Mouse (Mus musculus): ENCODE data around the gene R3hcc1l. TPM values are rescaled to one million over a fixed set of nuclear protein-coding genes. Genes with fewer than 3 reads are reported as not detected.

The R3hcc1l gene
- polyA plus RNA-seq, 1 experiment from 2014 or later: 13.0 TPM

- Histone ChIP-seq H3K27me3 (no peaks in the 10 kb centered on the region), H3K27ac (replicated peaks) (no peak overlapping the region), H3K4me2 (no peak overlapping the region), H3K4me1 (replicated peaks) (no peaks in the 10 kb centered on the region), H3K36me3 (no peaks in the 10 kb centered on the region), H3K9me3 (no peaks in the 10 kb centered on the region), H3K4me3 (no peak overlapping the region), H3K9ac (no peak overlapping the region)
- no peak for ATAC-seq (ENCODE audit: low FRiP score, low read depth)
- WGBS: 97% methylated on average over 3 of the region's 3 CpGs
Measured at GRCm38 (mm10) chr19:42562981-42563380, 44.4 kb downstream of the R3hcc1l start.

- no peak for ATAC-seq (ENCODE audit: low FRiP score, low read depth)
- Histone ChIP-seq H3K4me2 (no peak overlapping the region), H3K4me3 (no peak overlapping the region), H3K9ac (no peak overlapping the region), H3K27me3 (no peaks in the 10 kb centered on the region), H3K27ac (replicated peaks) (no peak overlapping the region), H3K4me1 (replicated peaks) (no peaks in the 10 kb centered on the region), H3K36me3 (no peaks in the 10 kb centered on the region), H3K9me3 (no peaks in the 10 kb centered on the region)
- WGBS: 87% methylated on average over 3 of the region's 3 CpGs
Measured at GRCm38 (mm10) chr19:42563726-42564270, 45.2 kb downstream of the R3hcc1l start.

DNA sequence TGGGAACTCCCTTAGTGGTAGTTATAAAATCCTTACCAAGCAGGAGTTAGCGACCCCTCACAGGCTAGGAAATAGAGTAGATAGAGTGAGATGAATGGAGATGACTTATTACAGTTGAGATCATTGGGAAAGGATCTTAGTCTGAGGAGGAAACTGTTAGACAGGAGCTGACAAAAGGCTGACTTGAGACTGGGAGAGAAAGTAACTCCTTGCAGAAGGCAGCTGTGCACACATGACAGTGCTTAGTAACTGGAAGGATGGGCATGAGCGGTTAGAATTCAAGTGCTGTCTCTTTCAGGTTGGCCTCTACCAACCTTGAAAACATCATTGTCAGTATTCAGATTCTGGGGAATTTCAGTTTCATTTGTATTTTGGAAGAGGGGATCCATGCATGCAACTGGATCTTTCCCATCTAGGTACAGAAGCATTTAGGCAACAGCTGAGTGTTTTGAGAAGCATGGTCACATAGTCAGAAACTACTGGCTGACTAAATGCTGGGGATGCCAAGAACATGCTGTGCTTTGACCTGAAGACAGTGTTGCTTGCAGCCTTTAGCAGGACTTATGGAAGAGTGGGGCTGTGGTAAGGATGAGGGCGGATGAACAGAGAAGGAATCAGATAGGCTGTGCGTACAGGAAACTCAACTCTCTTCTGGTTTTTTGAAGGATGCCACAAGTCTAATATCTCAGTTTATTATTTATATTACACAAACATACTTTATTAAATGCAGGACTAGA, 47.9 kb downstream of the R3hcc1l start:
- no peaks in the 10 kb centered on the region for H3K27me3 ChIP-seq
- 96% methylated on average over 4 of the region's 4 CpGs for WGBS
- H3K36me3 ChIP-seq: no peaks in the 10 kb centered on the region
- ATAC-seq (ENCODE audit: low FRiP score, low read depth): no peak
- no peak overlapping the region for H3K4me3 ChIP-seq
- no peak overlapping the region for H3K4me2 ChIP-seq
- H3K27ac ChIP-seq (replicated peaks): no peak overlapping the region
- H3K9ac ChIP-seq: no peak overlapping the region
- H3K4me1 ChIP-seq (replicated peaks): 0 out of 2 replicates have a peak, but pooled peaks cover 5% of the 10 kb centered on the region
- H3K9me3 ChIP-seq: no peaks in the 10 kb centered on the region

DNA sequence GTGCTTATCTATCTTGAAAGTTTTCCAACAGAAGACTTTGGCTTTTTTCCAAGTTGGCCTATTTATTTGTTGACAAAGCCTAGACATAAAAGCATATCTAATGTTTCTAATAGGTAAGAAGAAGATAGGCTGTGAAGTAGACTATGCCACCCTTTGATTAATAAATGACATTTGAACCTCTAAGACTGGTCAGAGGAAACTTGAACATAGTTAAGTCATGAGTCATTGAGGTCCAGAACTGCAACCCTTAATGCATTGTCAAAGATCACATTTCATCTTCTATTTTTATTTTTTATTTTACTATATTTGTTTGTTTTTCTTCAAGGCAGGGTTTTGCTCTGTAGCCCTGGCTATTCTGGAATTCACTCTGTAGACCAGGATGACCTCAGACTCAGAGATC, 48.5 kb downstream of the R3hcc1l start:
- ATAC-seq (ENCODE audit: low FRiP score, low read depth): no peak
- no peaks in the 10 kb centered on the region for H3K27me3 ChIP-seq
- H3K9me3 ChIP-seq: no peaks in the 10 kb centered on the region
- H3K4me2 ChIP-seq: no peak overlapping the region
- H3K4me1 ChIP-seq (replicated peaks): 0 out of 2 replicates have a peak, but pooled peaks cover 5% of the 10 kb centered on the region
- no peaks in the 10 kb centered on the region for H3K36me3 ChIP-seq
- H3K9ac ChIP-seq: no peak overlapping the region
- no peak overlapping the region for H3K27ac ChIP-seq (replicated peaks)
- no peak overlapping the region for H3K4me3 ChIP-seq

DNA sequence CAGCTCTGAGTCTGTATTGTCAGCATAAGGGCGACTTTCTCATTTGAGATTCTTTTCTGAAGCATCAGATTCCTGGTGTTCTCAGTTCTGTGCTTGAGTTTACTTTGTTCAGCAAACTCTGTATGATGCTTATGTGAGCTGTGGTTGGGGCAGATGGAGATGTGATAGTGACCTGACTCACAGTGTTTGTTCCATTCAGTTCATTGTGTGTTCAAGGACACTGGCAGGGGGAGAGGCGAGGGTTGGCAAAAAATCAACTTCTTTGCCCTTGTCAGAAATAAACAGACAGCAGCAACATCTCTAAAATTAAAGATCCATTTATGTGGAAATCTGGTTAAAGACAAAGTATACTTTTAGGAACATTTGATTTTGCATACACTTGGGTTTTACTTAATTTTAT, 50.5 kb downstream of the R3hcc1l start:
- no peak overlapping the region for H3K9ac ChIP-seq
- H3K4me3 ChIP-seq: no peak overlapping the region
- no peaks in the 10 kb centered on the region for H3K9me3 ChIP-seq
- ATAC-seq (ENCODE audit: low FRiP score, low read depth): no peak
- no peak overlapping the region for H3K4me2 ChIP-seq
- H3K27me3 ChIP-seq: no peaks in the 10 kb centered on the region
- H3K4me1 ChIP-seq (replicated peaks): 0 out of 2 replicates have a peak, but pooled peaks cover 5% of the 10 kb centered on the region
- H3K36me3 ChIP-seq: no peaks in the 10 kb centered on the region
- no peak overlapping the region for H3K27ac ChIP-seq (replicated peaks)
- 78% methylated on average over 2 of the region's 2 CpGs for WGBS

GRCm38 (mm10) chr19:42571291-42571690, 52.7 kb downstream of the R3hcc1l start:
- H3K27ac ChIP-seq (replicated peaks): no peak overlapping the region
- 68% methylated on average over 4 of the region's 4 CpGs for WGBS
- no peak for ATAC-seq (ENCODE audit: low FRiP score, low read depth)

DNA sequence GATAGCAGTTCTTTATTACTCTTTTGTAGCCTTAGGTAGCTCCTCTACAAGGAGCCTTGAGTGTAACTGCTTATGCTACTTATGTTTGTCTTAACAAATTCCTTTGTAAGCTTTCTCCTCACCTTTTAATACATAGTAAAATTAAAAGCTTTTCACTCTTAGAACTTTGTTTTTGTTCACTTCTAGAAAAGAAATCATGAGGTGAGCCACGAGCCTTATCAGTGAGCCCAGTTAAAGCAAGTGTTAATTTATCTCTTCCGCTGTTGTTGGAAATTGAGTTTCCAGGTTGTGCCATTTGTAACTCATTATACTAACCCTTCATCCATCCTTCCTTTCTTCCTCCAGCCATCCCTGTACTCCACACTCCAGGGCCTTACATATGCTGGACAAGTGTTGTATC, 56.8 kb downstream of the R3hcc1l start:
- no peak overlapping the region for H3K27ac ChIP-seq (replicated peaks)
- 93% methylated on average over 2 of the region's 2 CpGs for WGBS
- no peak overlapping the region for H3K4me2 ChIP-seq
- H3K9me3 ChIP-seq: no peaks in the 10 kb centered on the region
- H3K9ac ChIP-seq: no peak overlapping the region
- 0 out of 2 replicates have a peak, but pooled peaks cover 5% of the 10 kb centered on the region for H3K4me1 ChIP-seq (replicated peaks)
- ATAC-seq (ENCODE audit: low FRiP score, low read depth): no peak
- no peaks in the 10 kb centered on the region for H3K36me3 ChIP-seq
- H3K4me3 ChIP-seq: no peak overlapping the region
- H3K27me3 ChIP-seq: no peaks in the 10 kb centered on the region

More at GRCm38 (mm10) chr19:42571291-42571690, 52.7 kb downstream of the R3hcc1l start:
- H3K9ac ChIP-seq: no peak overlapping the region
- no peak overlapping the region for H3K4me2 ChIP-seq
- no peaks in the 10 kb centered on the region for H3K9me3 ChIP-seq
- H3K4me3 ChIP-seq: no peak overlapping the region
- H3K4me1 ChIP-seq (replicated peaks): 0 out of 2 replicates have a peak, but pooled peaks cover 5% of the 10 kb centered on the region
- no peaks in the 10 kb centered on the region for H3K27me3 ChIP-seq
- no peaks in the 10 kb centered on the region for H3K36me3 ChIP-seq

- Histone ChIP-seq H3K36me3 (no peaks in the 10 kb centered on the region), H3K4me2 (no peak overlapping the region), H3K4me1 (replicated peaks) (no peaks in the 10 kb centered on the region), H3K9me3 (no peaks in the 10 kb centered on the region), H3K4me3 (no peak overlapping the region), H3K27me3 (no peaks in the 10 kb centered on the region), H3K9ac (no peak overlapping the region), H3K27ac (replicated peaks) (no peak overlapping the region)
- WGBS: 77% methylated on average over 1 of the region's 1 CpGs
- no peak for ATAC-seq (ENCODE audit: low FRiP score, low read depth)
Measured at GRCm38 (mm10) chr19:42576856-42577255, 58.3 kb downstream of the R3hcc1l start.

DNA sequence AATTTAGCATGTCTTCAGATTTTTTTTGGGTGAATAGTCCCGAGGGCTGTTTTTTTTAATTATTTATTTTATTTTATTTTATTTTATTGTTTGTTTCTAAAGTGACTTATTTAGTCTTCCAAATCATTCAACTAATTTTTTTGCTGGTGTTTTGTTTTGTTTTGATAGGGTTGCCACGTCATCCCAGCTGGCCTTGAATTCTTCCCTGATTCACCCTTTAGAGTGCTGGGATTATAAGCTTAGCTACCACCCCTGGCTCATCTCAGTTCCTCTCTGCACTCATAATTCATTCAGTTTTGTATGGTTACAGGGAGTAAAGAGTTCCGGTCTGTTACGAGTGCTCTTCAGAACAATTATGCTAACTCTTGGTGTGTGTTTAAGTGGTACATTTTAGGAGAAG, 60.1 kb downstream of the R3hcc1l start:
- ATAC-seq (ENCODE audit: low FRiP score, low read depth): no peak
- Histone ChIP-seq H3K27ac (replicated peaks) (no peak overlapping the region), H3K27me3 (no peaks in the 10 kb centered on the region), H3K4me2 (no peak overlapping the region), H3K9me3 (no peaks in the 10 kb centered on the region), H3K4me3 (no peak overlapping the region), H3K4me1 (replicated peaks) (no peaks in the 10 kb centered on the region), H3K36me3 (peaks cover 2% of the 10 kb centered on the region; the same call in 1 of the 2 replicates), H3K9ac (no peak overlapping the region)
- 88% methylated on average over 4 of the region's 4 CpGs for WGBS

GRCm38 (mm10) chr19:42580701-42581100, 62.1 kb downstream of the R3hcc1l start:
- H3K27ac ChIP-seq (replicated peaks): no peak overlapping the region
- H3K4me3 ChIP-seq: no peak overlapping the region
- peaks cover 4% of the 10 kb centered on the region; the same call in 1 of the 2 replicates for H3K36me3 ChIP-seq
- H3K4me1 ChIP-seq (replicated peaks): no peaks in the 10 kb centered on the region
- no peak overlapping the region for H3K9ac ChIP-seq
- 50% methylated on average over 4 of the region's 4 CpGs for WGBS
- ATAC-seq (ENCODE audit: low FRiP score, low read depth): no peak
- no peaks in the 10 kb centered on the region for H3K27me3 ChIP-seq
- no peaks in the 10 kb centered on the region for H3K9me3 ChIP-seq
- H3K4me2 ChIP-seq: no peak overlapping the region

- Histone ChIP-seq H3K27me3 (no peaks in the 10 kb centered on the region), H3K9me3 (no peaks in the 10 kb centered on the region), H3K36me3 (peaks cover 4% of the 10 kb centered on the region; the same call in 1 of the 2 replicates), H3K4me2 (no peak overlapping the region), H3K9ac (no peak overlapping the region), H3K4me1 (replicated peaks) (no peaks in the 10 kb centered on the region), H3K27ac (replicated peaks) (no peak overlapping the region), H3K4me3 (no peak overlapping the region)
- ATAC-seq (ENCODE audit: low FRiP score, low read depth): no peak
- WGBS: 84% methylated on average over 13 of the region's 13 CpGs
Measured at GRCm38 (mm10) chr19:42582811-42583370, 64.3 kb downstream of the R3hcc1l start.

- H3K4me3 ChIP-seq: no peak overlapping the region
- ATAC-seq (ENCODE audit: low FRiP score, low read depth): no peak
- WGBS: 93% methylated on average over 5 of the region's 5 CpGs
- H3K27ac ChIP-seq (replicated peaks): no peak overlapping the region
- H3K4me1 ChIP-seq (replicated peaks): no peaks in the 10 kb centered on the region
- H3K27me3 ChIP-seq: no peaks in the 10 kb centered on the region
- peaks cover 4% of the 10 kb centered on the region; the same call in 1 of the 2 replicates for H3K36me3 ChIP-seq
- H3K9me3 ChIP-seq: no peaks in the 10 kb centered on the region
- no peak overlapping the region for H3K4me2 ChIP-seq
- no peak overlapping the region for H3K9ac ChIP-seq
Measured at GRCm38 (mm10) chr19:42583677-42584076, 65.1 kb downstream of the R3hcc1l start.
